Mouse (Mus musculus) right cerebral cortex, postnatal 36 days (tissue): ENCODE measurements around the gene Eipr1.
"Not testable (repeated sequence)": the region's sequence is repeated elsewhere in the genome, so short reads cannot be mapped to it uniquely, and the experiment has no call there.

Experiments
- DNase-seq, 2 experiments: peaks; one replicate each; pipeline ENCODE4 v3.0.0; 2022; ENCODE audit warnings: low spot score in 2 of 2, mixed read lengths in 1 of 2

The Eipr1 gene

GRCm38 (mm10) chr12:28751508-28752263 lies at the start of gene Eipr1:
Gene Eipr1 (plus strand): TSS chr12:28751803.
- peak; percentile 87 to 91 for DNase-seq

GRCm38 (mm10) chr12:28704381-28704780 lies 47.2 kb upstream of the Eipr1 start:
- no peak for DNase-seq

GRCm38 (mm10) chr12:28705204-28705603 lies 46.4 kb upstream of the Eipr1 start:
- DNase-seq: no peak

GRCm38 (mm10) chr12:28708154-28708553 lies 43.4 kb upstream of the Eipr1 start:
- DNase-seq: no peak

GRCm38 (mm10) chr12:28710566-28711185 lies 40.9 kb upstream of the Eipr1 start:
- peak; percentile 88 to 95 for DNase-seq

GRCm38 (mm10) chr12:28714822-28715632 lies 36.6 kb upstream of the Eipr1 start:
- DNase-seq: no peak

- no peak for DNase-seq
These were observed 34.5 kb upstream of the Eipr1 start for GRCm38 (mm10) chr12:28717066-28717465.

GRCm38 (mm10) chr12:28718106-28718505 lies 33.5 kb upstream of the Eipr1 start:
- no peak for DNase-seq

- no peak for DNase-seq
These were observed 27.2 kb upstream of the Eipr1 start for GRCm38 (mm10) chr12:28724366-28724765.

GRCm38 (mm10) chr12:28726204-28726603 lies 25.4 kb upstream of the Eipr1 start:
- DNase-seq: no peak

GRCm38 (mm10) chr12:28727061-28727460 lies 24.5 kb upstream of the Eipr1 start:
- DNase-seq: no peak

- DNase-seq: no peak
These were observed 19.0 kb upstream of the Eipr1 start for GRCm38 (mm10) chr12:28732631-28733030.

- not testable (repeated sequence) for DNase-seq
These were observed 17.9 kb upstream of the Eipr1 start for GRCm38 (mm10) chr12:28733520-28734245.

- no peak for DNase-seq
These were observed 17.3 kb upstream of the Eipr1 start for GRCm38 (mm10) chr12:28734271-28734670.

- no peak for DNase-seq
These were observed 16.3 kb upstream of the Eipr1 start for GRCm38 (mm10) chr12:28735293-28735692.

- no peak for DNase-seq
These were observed 8.3 kb upstream of the Eipr1 start for GRCm38 (mm10) chr12:28743328-28743727.

- DNase-seq: peak; percentile 73 to 80
These were observed 1.5 kb upstream of the Eipr1 start, which contains the start of gene Trappc12 for GRCm38 (mm10) chr12:28750021-28750633. Gene Trappc12 (minus strand): TSS chr12:28750472.

- DNase-seq: no peak
These were observed 727 bp upstream of the Eipr1 start for GRCm38 (mm10) chr12:28750876-28751275.

GRCm38 (mm10) chr12:28756019-28756418 lies 4.4 kb downstream of the Eipr1 start:
- DNase-seq: no peak

- DNase-seq: no peak
These were observed 18.4 kb downstream of the Eipr1 start for GRCm38 (mm10) chr12:28769953-28770352.

- DNase-seq: no peak
These were observed 22.2 kb downstream of the Eipr1 start for GRCm38 (mm10) chr12:28773815-28774214.
